Mouse (Mus musculus): ENCODE data around the gene Tut1. TPM values are rescaled to one million over a fixed set of nuclear protein-coding genes. Genes with fewer than 3 reads are reported as not detected.
A peak's percentile ranks its signal among the peaks of the same experiment; 100 is the strongest.

Gene Tut1
- total RNA-seq (2021), result 10 to 100 TPM in 1 of 2 experiments, 1 to 10 TPM in 1; 7.9 to 10.4 TPM
- long read RNA-seq, experiment 1, transcript Tut1-201 (9 exons, 2,753 nt), result major isoform, 8 of 9 reads
- long read RNA-seq, experiment 1, partial matches to known transcripts, result 0 of 9 reads
- long read RNA-seq, experiment 1, other reads (novel, unspliced or antisense), result 1 of 9 reads
- long read RNA-seq, experiment 2, transcript Tut1-201 (9 exons, 2,753 nt), result major isoform, 13 of 14 reads
- long read RNA-seq, experiment 2, partial matches to known transcripts, result 0 of 14 reads
- long read RNA-seq, experiment 2, other reads (novel, unspliced or antisense), result 1 of 14 reads

DNA sequence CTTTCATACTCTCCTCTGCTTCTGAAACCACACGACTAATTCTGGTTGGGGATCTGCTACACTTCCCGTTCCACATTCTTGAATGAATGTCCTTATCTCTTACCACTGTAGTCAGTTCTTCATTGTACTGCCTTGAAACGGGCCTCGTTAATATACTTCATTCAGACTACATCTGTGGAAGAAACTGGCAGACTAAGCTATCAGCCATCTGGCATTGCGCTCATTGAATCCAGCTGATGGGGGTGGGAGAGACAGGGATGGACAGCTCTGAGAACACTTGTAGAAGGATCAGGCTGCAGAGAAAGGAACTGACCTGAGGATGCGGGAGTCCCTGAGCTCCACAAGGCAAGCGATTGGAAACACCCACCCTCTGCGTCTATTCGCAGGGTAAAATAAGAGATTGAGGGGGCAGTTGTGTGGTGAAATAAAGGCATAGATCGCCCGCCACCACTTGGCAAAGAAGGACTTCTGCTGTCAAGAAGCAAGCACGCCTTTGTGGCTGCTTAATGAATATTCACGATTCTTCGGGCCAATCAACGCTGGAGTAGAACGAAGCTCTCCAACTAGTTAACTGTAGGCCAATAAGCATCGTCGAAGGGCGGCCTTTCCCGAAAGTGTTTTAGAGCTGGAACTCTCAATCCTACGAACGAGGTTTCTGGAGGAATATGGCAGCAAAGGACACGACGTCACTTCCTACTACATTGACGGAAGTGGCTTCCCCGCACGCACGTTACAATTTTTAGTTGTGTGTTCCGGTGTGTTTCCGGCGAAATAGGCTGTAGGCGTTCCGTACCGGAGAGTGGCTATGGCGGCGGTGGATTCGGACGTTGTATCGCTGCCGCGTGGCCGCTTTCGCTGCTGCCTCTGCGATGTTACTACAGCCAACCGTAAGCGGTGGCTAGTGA is at the start of gene Tut1:
TSS of gene Tut1 (plus strand) at position 713 of the 905 bp plus-strand sequence.
- H3K27ac ChIP-seq, result peak within 1 kb of the TSS; percentile 90
- DNase-seq, result peak; percentile 90
- no peak for TF ChIP-seq CTCF (IDR thresholded peaks at IDR 0.05)
- peak within 1 kb of the TSS; percentile 98 for H3K4me3 ChIP-seq
- intact Hi-C loops (cut with DNase I), result no loop called here

DNA sequence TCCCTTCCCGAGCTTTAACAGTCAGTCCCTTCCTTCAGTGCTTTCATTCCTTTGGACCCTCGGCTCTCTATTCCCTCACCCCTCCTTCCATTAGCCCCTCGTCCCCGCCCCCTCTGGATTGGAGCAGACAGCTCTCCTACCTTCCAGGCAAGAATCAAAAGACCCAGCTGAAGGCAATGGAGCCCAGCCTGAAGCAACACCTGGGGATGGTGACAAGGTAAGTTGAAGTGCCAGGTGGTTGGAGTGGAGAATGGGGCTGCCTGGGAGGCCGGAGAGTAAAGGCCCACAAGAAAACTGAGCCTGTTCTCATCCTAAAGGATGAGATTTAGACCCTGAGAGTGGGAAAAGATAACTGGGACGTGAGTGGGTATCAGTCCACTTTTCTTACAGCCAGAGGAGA is 45.1 kb upstream of the Tut1 start:
- intact Hi-C loops (cut with DNase I), result no loop called here
- no peak for DNase-seq
- Histone ChIP-seq H3K4me3 (no peak overlapping the region), H3K27ac (no peak overlapping the region)
- TF ChIP-seq CTCF (IDR thresholded peaks at IDR 0.05), result no peak

DNA sequence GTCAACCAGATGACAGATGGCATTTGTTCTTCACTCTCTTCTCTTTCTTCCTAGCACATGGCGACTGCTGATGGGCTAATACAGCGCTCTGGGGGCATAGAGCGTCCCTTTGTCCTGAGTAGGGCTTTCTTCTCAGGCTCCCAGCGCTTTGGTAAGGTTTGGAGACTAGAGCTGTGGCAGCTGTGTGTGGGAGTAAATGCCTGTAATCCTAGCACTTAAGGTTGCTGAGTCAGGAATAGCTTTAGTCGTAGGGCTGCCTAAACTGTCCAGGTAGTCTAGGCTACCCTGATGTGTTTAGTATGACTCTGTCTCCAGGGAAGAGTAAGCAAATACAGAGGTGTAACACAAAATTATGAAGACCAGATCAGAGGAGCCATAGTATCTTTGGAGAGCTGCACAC is 41.8 kb upstream of the Tut1 start:
- Histone ChIP-seq H3K27ac (no peak overlapping the region), H3K4me3 (no peak overlapping the region)
- intact Hi-C loops (cut with DNase I), result no loop called here
- DNase-seq, result no peak
- no peak for TF ChIP-seq CTCF (IDR thresholded peaks at IDR 0.05)

DNA sequence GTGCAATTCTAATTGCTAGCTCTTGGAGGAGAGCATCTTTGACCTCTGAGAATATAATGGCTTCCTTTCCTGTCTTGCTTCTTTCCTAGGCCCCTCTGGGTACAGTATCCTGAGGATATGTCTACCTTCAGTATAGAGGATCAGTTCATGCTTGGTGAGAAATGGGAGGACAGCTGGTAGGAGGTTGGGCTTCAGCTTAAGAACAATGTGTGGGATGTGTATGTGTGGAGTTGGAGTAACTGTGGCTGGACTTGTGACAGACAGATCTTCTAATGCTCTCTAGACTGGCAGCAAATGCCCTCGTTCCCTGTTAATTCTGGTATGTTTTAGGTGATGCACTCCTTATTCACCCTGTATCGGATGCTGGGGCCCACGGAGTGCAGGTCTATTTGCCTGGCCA is 39.4 kb upstream of the Tut1 start:
- Histone ChIP-seq H3K4me3 (no peak overlapping the region), H3K27ac (no peak overlapping the region)
- intact Hi-C loops (cut with DNase I), result no loop called here
- no peak for TF ChIP-seq CTCF (IDR thresholded peaks at IDR 0.05)
- DNase-seq, result no peak

DNA sequence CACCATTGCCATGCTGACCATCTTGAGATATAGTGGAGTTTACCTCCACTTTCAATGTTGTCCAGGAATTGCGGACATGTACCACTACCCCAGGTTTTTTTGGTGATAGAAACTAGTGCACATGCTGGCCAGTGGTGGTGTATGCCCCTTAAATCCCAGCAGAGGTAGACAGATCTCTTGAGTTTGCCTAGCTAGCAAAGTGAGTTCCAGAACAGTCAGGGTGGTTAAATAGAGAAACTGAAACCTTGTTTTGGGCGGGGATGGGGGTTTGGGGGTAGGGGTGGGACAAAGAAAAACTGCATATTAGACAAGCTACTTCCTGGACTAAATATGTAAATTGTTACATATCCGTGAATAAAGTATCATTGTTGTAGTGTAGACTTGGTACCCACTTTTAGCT is 34.6 kb upstream of the Tut1 start:
- TF ChIP-seq CTCF (IDR thresholded peaks at IDR 0.05), result no peak
- no peak for DNase-seq
- H3K4me3 ChIP-seq, result no peak overlapping the region
- intact Hi-C loops (cut with DNase I), result loop anchor here (2.0 kb wide), 1 partner anchor 20 kb away; the partner anchor contains the start of gene Ganab
- no peak overlapping the region for H3K27ac ChIP-seq

DNA sequence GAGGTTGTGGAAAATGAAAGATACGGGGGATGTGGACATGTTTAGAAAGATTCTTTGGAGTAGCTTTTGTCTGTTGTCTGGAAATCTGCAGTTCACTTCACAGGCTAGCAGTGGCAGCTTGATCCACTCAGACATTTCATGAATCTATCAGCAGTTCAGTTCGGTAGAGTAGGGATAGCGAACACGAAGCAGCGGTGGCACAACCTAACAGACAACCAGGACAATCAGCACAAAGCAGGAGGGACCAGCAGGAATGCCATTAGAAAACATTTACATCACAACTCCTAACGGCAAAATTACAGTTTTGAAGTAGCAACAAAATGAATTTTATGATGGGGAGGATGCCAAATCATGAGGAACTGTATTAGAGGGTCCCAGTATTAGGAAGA is 34.0 kb upstream of the Tut1 start:
- DNase-seq, result no peak
- Histone ChIP-seq H3K4me3 (peak overlapping the region; percentile 83), H3K27ac (peak overlapping the region; percentile 96)
- no peak for TF ChIP-seq CTCF (IDR thresholded peaks at IDR 0.05)
- intact Hi-C loops (cut with DNase I), result loop anchor here (2.0 kb wide), 2 partner anchors 21 to 47 kb away; partner anchors contain the start of genes Eef1g and Ganab

DNA sequence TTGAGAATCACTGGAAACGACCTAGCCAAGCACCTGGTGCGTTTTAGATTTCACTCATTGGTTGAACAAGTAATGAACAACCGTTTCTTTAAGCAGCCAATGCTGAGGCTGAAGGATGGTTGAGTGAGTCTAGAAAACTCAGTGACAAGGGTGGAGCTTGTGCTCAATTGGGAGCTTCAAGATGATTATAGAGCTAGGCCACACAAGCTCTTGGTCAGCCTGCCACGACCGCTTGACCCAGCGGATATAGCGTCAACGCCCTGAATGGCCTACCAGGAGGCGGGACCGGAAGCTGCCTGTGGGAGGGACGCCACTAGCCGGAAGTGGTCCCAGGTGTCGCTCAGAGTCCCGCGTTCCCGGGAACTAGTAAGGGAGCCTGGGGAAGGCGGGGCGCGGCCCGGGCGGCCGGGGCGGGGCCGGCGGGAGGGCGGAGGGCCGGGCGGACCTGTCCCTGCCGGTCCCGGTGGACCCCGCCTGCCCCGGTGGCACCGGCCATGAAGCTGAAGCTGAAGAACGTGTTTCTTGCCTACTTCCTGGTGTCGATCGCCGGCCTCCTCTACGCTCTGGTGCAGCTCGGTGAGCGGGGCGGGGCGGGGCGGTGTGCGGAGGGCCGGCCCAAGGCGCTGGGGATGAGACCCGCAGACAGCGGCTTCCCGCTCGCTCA is 33.4 kb upstream of the Tut1 start, which contains the start of gene B3gat3:
TSS of gene B3gat3 (plus strand) at position 302 of the 664 bp plus-strand sequence.
- H3K27ac ChIP-seq, result peak within 1 kb of the TSS; percentile 96
- intact Hi-C loops (cut with DNase I), result loop anchor here (2.0 kb wide), 1 partner anchor 47 kb away; the partner anchor contains the start of gene Eef1g
- DNase-seq, result peak; percentile 98
- no peak for TF ChIP-seq CTCF (IDR thresholded peaks at IDR 0.05)
- H3K4me3 ChIP-seq, result peak within 1 kb of the TSS; percentile 83

DNA sequence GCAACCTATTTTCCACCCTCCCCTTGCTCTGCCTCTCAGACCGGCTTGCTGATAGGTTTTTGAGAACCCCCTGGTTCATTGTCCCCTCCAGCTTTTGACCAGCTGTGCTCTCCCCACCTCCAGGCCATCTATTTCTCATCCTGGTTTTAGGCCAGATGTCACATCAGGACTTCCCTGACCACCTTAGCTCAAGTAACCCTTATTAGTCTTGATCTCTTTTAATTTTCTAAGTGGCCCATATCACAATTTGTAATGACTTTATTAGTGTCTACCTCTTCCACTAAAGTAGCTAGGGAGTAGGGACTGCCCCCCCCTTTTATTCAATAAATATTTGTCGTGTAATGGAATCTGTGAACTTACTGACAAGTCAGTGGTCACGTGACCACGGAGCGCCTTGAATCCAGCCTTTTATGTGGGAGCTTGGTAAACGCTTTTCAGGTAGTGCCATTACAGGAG is 32.8 kb upstream of the Tut1 start:
- intact Hi-C loops (cut with DNase I), result loop anchor here (2.0 kb wide), 1 partner anchor 46 kb away; the partner anchor contains the start of gene Eef1g
- no peak for TF ChIP-seq CTCF (IDR thresholded peaks at IDR 0.05)
- peak overlapping the region; percentile 96 for H3K27ac ChIP-seq
- H3K4me3 ChIP-seq, result peak overlapping the region; percentile 83
- no peak for DNase-seq

DNA sequence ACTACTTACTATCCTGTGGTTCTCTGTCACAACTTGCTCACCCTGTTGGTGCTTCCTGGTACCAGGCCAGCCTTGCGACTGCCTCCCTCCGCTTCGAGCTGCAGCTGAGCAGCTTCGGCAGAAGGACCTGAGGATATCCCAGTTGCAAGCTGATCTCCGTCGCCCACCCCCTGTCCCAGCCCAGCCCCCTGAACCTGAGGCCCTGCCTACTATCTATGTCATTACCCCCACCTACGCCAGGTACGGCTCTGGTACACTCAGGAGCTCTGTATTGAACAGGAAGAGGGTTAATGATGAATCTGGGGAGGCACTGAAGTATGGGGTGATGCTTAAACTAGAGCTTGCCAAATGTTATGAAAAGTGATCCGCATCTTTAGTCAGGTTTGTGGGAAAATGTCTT is 31.9 kb upstream of the Tut1 start:
- intact Hi-C loops (cut with DNase I), result loop anchor here (2.0 kb wide), 1 partner anchor 45 kb away; the partner anchor contains the start of gene Eef1g
- no peak for TF ChIP-seq CTCF (IDR thresholded peaks at IDR 0.05)
- peak overlapping the region; percentile 83 for H3K4me3 ChIP-seq

DNA sequence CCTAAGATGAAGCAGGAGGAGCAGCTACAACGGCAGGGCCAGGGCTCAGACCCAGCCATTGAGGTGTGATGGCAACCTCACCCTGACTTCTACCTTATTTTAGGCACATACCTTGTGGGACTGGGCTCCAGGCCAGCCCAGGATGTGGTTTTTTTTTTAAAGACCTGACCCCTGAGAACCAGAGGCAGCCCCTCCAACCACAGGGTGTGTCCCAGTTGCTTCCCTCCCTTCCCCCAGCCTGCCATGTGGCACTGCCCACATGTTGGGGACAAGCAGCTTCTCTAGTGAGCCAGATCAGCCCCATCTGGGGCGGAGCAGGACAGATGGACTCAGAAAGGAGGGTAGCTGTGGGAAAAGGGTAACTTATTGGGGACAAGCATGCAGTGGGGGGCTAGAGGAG is 26.9 kb upstream of the Tut1 start:
- TF ChIP-seq CTCF (IDR thresholded peaks at IDR 0.05), result no peak
- intact Hi-C loops (cut with DNase I), result loop anchor here (5.0 kb wide), 1 partner anchor 34 kb away; the partner anchor contains the start of gene Ints5
- no peak for DNase-seq
- H3K4me3 ChIP-seq, result no peak overlapping the region
- no peak overlapping the region for H3K27ac ChIP-seq

More for the DNA sequence above, 31.9 kb upstream of the Tut1 start:
- no peak for DNase-seq
- H3K27ac ChIP-seq, result peak overlapping the region; percentile 96; the same call in 1 of the 2 replicates

DNA sequence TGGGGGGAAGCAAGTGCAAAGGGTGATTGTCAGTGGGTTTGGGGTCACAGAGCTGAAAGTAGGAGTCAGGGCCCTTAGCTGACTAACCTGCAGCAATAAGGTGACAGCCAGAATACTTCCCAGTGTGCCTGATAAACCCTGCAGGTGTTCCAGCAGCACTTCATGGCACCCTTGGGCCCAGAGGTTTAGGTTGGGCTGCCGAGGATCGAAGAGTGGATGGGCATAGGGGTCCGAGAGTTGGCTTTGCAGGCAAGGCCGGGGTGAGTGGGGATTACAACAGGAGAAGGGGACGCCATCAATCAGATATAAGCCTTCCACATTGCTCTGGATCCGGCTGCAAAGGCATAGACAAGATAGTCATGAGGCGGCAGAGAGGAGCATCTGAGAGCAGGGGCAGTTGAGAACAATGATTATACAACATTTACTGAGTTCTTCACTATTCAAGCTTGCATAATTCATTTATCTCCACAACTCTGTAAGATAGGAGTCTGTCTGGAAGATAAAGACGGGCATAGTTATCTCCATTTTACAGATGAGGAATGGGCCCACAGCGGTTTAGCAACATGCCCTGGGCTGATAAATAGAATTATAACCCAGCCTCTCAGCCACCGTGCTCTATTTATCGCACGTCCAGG is 25.6 kb upstream of the Tut1 start:
- no peak for DNase-seq
- TF ChIP-seq CTCF (IDR thresholded peaks at IDR 0.05), result no peak
- peak overlapping the region; percentile 96; the same call in 1 of the 2 replicates for H3K27ac ChIP-seq
- H3K4me3 ChIP-seq, result no peak overlapping the region
- intact Hi-C loops (cut with DNase I), result loop anchor here (5.0 kb wide), 1 partner anchor 36 kb away; the partner anchor contains the start of gene Ints5

All from gastrocnemius, adult 2 months (tissue).